Mouse (Mus musculus): ENCODE data around the gene Krt19.

DNA sequence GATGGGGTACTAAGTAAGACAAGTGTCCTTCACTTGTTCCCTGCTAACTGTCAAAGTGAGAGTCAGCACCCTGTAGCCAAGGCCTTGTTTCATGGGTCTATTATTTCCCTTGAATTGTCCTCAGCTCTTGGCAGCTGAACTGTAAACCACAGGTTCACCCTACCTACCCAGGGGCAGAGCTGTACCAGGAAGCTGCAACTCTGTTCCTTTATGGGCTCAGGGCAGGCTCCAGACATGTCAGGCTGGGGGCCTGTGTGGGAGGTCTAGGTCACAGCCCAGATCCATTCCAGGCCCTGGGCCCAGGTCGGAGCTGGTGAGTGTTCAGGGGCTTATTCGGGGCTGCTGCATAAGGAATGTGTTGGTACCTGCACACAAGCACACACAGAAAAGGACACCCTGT is 9.1 kb downstream of the Krt19 start:
- no peak for TF ChIP-seq POLR2A (IDR thresholded peaks at IDR 0.05; ENCODE audit: control insufficient read depth, extremely low read depth, insufficient read depth, low read length, poor library complexity)
- no peak for TF ChIP-seq CTCF (IDR thresholded peaks at IDR 0.05; ENCODE audit: borderline replicate concordance, control insufficient read depth, extremely low read depth, insufficient read depth, low read length, poor library complexity)

Measured in thymus, adult 2 months (tissue).